Mouse (Mus musculus): ENCODE measurements around the gene Hexim1. TPM values are rescaled to one million over a fixed set of nuclear protein-coding genes. Genes with fewer than 3 reads are reported as not detected.
A peak's percentile ranks its signal among the peaks of the same experiment; 100 is the strongest.

Hexim1 gene
- polyA plus RNA-seq, 1 experiment from 2014 or later, result 3.4 TPM

- Histone ChIP-seq H3K4me3 (no peak overlapping the region), H3K36me3 (no peaks in the 10 kb centered on the region), H3K9me3 (no peaks in the 10 kb centered on the region), H3K27ac (replicated peaks) (no peak overlapping the region), H3K27me3 (peaks cover 27% of the 10 kb centered on the region), H3K9ac (replicated peaks) (no peak overlapping the region), H3K4me1 (peaks cover 10% of the 10 kb centered on the region), H3K4me2 (replicated peaks) (no peak overlapping the region)
- ATAC-seq (replicated peaks), result no peak
- 86% methylated on average over 11 of the region's 11 CpGs for WGBS
These were observed 37.9 kb upstream of the Hexim1 start for GRCm38 (mm10) chr11:103078131-103078530.

- Histone ChIP-seq H3K9me3 (no peaks in the 10 kb centered on the region), H3K27ac (replicated peaks) (no peak overlapping the region), H3K4me2 (replicated peaks) (peak overlapping the region; percentile 53), H3K27me3 (peaks cover 27% of the 10 kb centered on the region), H3K9ac (replicated peaks) (peak overlapping the region; percentile 32; the same call in 1 of the 2 replicates), H3K4me3 (peak overlapping the region; percentile 30), H3K4me1 (peaks cover 10% of the 10 kb centered on the region), H3K36me3 (no peaks in the 10 kb centered on the region)
- WGBS, result 1% methylated on average over 43 of the region's 43 CpGs
- 0 out of 2 replicates have a peak, but pooled peaks have one; percentile 32 for ATAC-seq (replicated peaks)
These were observed 35.5 kb upstream of the Hexim1 start for GRCm38 (mm10) chr11:103080323-103081091.

GRCm38 (mm10) chr11:103081631-103082030 lies 34.4 kb upstream of the Hexim1 start:
- Histone ChIP-seq H3K4me2 (replicated peaks) (no peak overlapping the region), H3K27me3 (peaks cover 27% of the 10 kb centered on the region), H3K27ac (replicated peaks) (no peak overlapping the region), H3K4me3 (no peak overlapping the region), H3K9me3 (no peaks in the 10 kb centered on the region), H3K36me3 (no peaks in the 10 kb centered on the region), H3K9ac (replicated peaks) (no peak overlapping the region), H3K4me1 (peaks cover 10% of the 10 kb centered on the region)
- WGBS, result 59% methylated on average over 6 of the region's 6 CpGs
- no peak for ATAC-seq (replicated peaks)

GRCm38 (mm10) chr11:103093306-103093705 lies 22.7 kb upstream of the Hexim1 start:
- H3K36me3 ChIP-seq, result no peaks in the 10 kb centered on the region
- no peak overlapping the region for H3K9ac ChIP-seq (replicated peaks)
- H3K4me2 ChIP-seq (replicated peaks), result no peak overlapping the region
- no peaks in the 10 kb centered on the region for H3K27me3 ChIP-seq
- WGBS, result 96% methylated on average over 7 of the region's 7 CpGs
- no peak overlapping the region for H3K27ac ChIP-seq (replicated peaks)
- ATAC-seq (replicated peaks), result no peak
- no peaks in the 10 kb centered on the region for H3K9me3 ChIP-seq
- H3K4me1 ChIP-seq, result no peaks in the 10 kb centered on the region
- H3K4me3 ChIP-seq, result no peak overlapping the region

- no peaks in the 10 kb centered on the region; the same call in 1 of the 2 replicates for H3K4me1 ChIP-seq
- H3K9me3 ChIP-seq, result no peaks in the 10 kb centered on the region
- 78% methylated on average over 20 of the region's 20 CpGs for WGBS
- no peak overlapping the region for H3K9ac ChIP-seq (replicated peaks)
- no peaks in the 10 kb centered on the region for H3K36me3 ChIP-seq
- no peak for ATAC-seq (replicated peaks)
- H3K27me3 ChIP-seq, result no peaks in the 10 kb centered on the region
- H3K4me3 ChIP-seq, result no peak overlapping the region
- no peak overlapping the region for H3K27ac ChIP-seq (replicated peaks)
- no peak overlapping the region for H3K4me2 ChIP-seq (replicated peaks)
These were observed 21.9 kb upstream of the Hexim1 start for GRCm38 (mm10) chr11:103093862-103094833.

GRCm38 (mm10) chr11:103095107-103095670 lies 20.8 kb upstream of the Hexim1 start:
- Histone ChIP-seq H3K4me1 (no peaks in the 10 kb centered on the region; the same call in 1 of the 2 replicates), H3K27me3 (peaks cover 9% of the 10 kb centered on the region; the same call in 1 of the 2 replicates), H3K36me3 (no peaks in the 10 kb centered on the region), H3K27ac (replicated peaks) (no peak overlapping the region), H3K9ac (replicated peaks) (no peak overlapping the region), H3K9me3 (no peaks in the 10 kb centered on the region), H3K4me2 (replicated peaks) (no peak overlapping the region), H3K4me3 (no peak overlapping the region)
- WGBS, result 51% methylated on average over 9 of the region's 9 CpGs
- no peak for ATAC-seq (replicated peaks)

- H3K27me3 ChIP-seq, result peaks cover 14% of the 10 kb centered on the region; the same call in 1 of the 2 replicates
- WGBS, result 91% methylated on average over 6 of the region's 6 CpGs
These were observed 20.2 kb upstream of the Hexim1 start for GRCm38 (mm10) chr11:103095801-103096200.

GRCm38 (mm10) chr11:103096979-103097894 lies 18.8 kb upstream of the Hexim1 start:
- 27% methylated on average over 22 of the region's 22 CpGs for WGBS
- H3K27me3 ChIP-seq, result peaks cover 21% of the 10 kb centered on the region; the same call in 1 of the 2 replicates

More at GRCm38 (mm10) chr11:103095801-103096200, 20.2 kb upstream of the Hexim1 start:
- Histone ChIP-seq H3K9me3 (no peaks in the 10 kb centered on the region), H3K27ac (replicated peaks) (no peak overlapping the region), H3K36me3 (no peaks in the 10 kb centered on the region), H3K4me1 (no peaks in the 10 kb centered on the region; the same call in 1 of the 2 replicates), H3K9ac (replicated peaks) (no peak overlapping the region), H3K4me2 (replicated peaks) (no peak overlapping the region), H3K4me3 (no peak overlapping the region)
- no peak for ATAC-seq (replicated peaks)

GRCm38 (mm10) chr11:103098531-103099190 lies 17.4 kb upstream of the Hexim1 start:
- Histone ChIP-seq H3K27me3 (peaks cover 21% of the 10 kb centered on the region; the same call in 1 of the 2 replicates), H3K27ac (replicated peaks) (no peak overlapping the region), H3K9ac (replicated peaks) (no peak overlapping the region), H3K4me3 (no peak overlapping the region), H3K4me2 (replicated peaks) (no peak overlapping the region), H3K36me3 (no peaks in the 10 kb centered on the region), H3K4me1 (peaks cover 22% of the 10 kb centered on the region), H3K9me3 (no peaks in the 10 kb centered on the region)
- ATAC-seq (replicated peaks), result no peak
- 63% methylated on average over 11 of the region's 11 CpGs for WGBS

More at GRCm38 (mm10) chr11:103096979-103097894, 18.8 kb upstream of the Hexim1 start:
- Histone ChIP-seq H3K27ac (replicated peaks) (no peak overlapping the region), H3K9ac (replicated peaks) (no peak overlapping the region), H3K36me3 (no peaks in the 10 kb centered on the region), H3K4me2 (replicated peaks) (no peak overlapping the region), H3K9me3 (no peaks in the 10 kb centered on the region), H3K4me1 (peaks cover 14% of the 10 kb centered on the region), H3K4me3 (no peak overlapping the region)
- no peak for ATAC-seq (replicated peaks)

- 61% methylated on average over 12 of the region's 12 CpGs for WGBS
- Histone ChIP-seq H3K27ac (replicated peaks) (no peak overlapping the region), H3K9ac (replicated peaks) (no peak overlapping the region), H3K9me3 (no peaks in the 10 kb centered on the region), H3K4me3 (no peak overlapping the region), H3K27me3 (peaks cover 21% of the 10 kb centered on the region; the same call in 1 of the 2 replicates), H3K4me2 (replicated peaks) (no peak overlapping the region), H3K4me1 (peaks cover 22% of the 10 kb centered on the region), H3K36me3 (no peaks in the 10 kb centered on the region)
- ATAC-seq (replicated peaks), result no peak
These were observed 16.6 kb upstream of the Hexim1 start for GRCm38 (mm10) chr11:103099352-103099940.
